Mouse (Mus musculus) layer of hippocampus, postnatal 10 days (tissue): ENCODE results near the gene Fads1. TPM values are rescaled to one million over a fixed set of nuclear protein-coding genes. Genes with fewer than 3 reads are reported as not detected.
"Not testable (repeated sequence)": the region's sequence is repeated elsewhere in the genome, so short reads cannot be mapped to it uniquely, and the experiment has no call there.

Experiments
- DNase-seq, 2 experiments: peaks; one replicate each; pipeline ENCODE4 v3.0.0; 2021; ENCODE audit warnings: low spot score in 2 of 2
- long read RNA-seq: library from polyadenylated mRNA; stranded (forward); transcript quantifications from one replicate; pipeline ENCODE4 v2.0.0, GENCODE M21; 2023
- total RNA-seq, 2 experiments: library from RNA; stranded (reverse); gene quantifications; 2 replicates each; pipeline ENCODE4 v1.2.3; 2021

Fads1 gene
- 100 to 1,000 TPM; 180 to 185 TPM for total RNA-seq
- long read RNA-seq, transcript Fads1-201 (12 exons, 3,460 nt): major isoform, 38 of 100 reads
- long read RNA-seq, partial matches to known transcripts: 60 of 100 reads
- long read RNA-seq, other reads (novel, unspliced or antisense): 2 of 100 reads

DNA sequence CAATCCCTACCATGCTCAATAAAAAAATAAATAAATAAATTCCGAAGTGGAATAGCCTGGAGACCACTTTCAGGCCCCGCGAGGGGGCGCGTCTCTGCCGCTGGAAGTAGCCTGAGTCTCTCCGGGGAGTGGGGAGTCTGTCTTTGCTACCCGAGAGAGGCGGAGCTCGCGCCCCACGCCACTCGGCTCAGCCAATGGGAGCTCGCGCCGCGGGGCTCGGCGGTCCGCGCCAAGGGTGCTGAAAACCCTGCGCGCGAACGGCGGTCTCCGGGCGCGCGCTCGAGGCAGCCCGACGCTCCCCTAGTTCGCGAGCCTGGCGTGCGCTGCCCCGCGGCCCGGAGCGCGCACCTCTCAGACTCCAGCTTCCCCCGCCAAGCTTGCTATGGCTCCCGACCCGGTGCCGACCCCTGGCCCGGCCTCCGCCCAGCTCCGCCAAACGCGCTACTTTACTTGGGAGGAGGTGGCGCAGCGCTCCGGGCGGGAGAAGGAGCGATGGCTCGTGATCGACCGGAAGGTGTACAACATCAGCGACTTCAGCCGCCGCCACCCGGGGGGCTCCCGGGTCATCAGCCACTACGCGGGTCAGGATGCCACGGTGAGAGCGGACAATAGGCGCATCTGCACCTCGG is at the start of gene Fads1:
Fads1 (plus strand) TSS at position 219 of the 629 bp plus-strand sequence.
- peak; percentile 93 to 96 for DNase-seq

DNA sequence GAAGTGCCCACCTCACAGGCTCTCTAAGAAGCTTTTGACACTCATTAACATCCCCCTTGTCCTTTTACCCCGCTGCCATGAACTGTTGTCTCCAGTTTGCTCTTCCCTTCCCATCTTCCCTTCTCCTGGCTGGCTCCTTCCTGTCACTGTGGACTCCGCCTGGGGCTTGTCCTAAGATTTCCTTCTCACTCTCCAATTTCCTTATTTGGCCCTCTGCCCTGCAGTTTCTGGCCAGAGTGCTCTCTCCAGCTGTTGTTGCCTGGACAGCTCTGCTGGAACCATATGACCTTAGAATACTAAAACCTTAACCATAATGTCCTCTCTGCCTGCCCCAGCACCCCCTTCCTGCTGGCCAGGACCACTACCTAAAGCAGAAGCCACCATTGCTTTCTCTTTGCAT is 48.0 kb upstream of the Fads1 start:
- DNase-seq: no peak

DNA sequence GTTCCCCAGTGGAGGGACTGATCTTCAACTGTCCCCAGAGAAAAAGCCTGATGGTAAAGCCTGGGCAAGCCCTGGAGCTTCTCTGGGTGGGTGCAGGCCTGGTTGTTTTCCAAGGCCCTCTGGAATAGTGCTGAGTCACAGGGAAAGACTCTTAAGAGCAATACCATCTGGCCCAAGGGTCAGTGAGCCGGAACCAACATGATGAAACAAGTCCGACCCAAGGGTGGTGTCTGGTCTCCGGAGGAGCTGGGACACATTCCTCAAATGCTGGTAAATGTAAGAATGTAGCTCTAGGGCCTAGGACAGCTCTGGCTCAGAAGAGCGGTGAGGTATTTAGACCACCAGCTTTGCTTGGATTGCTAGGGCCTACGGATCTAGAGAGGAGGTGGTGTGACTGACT is 45.3 kb upstream of the Fads1 start:
- DNase-seq: no peak

DNA sequence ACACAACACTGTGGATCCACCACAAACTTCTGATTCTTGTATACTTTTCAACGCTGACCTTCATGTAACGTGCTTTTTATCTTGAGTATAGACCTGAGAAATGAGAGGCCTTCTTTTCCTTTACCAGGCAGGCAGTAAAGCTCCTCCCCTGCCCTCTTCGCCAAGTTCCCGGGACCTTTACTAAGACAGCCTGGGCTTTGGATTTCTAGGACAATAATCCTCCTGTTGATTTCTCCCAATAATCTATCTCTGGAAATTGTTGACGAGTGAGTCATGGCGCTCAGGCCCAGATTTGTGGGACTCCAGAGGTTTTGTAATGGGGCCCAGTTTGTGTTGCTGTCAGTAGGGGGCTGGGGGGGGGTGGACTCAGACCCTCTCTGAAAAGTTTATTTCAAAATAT is 43.0 kb upstream of the Fads1 start:
- DNase-seq: no peak

DNA sequence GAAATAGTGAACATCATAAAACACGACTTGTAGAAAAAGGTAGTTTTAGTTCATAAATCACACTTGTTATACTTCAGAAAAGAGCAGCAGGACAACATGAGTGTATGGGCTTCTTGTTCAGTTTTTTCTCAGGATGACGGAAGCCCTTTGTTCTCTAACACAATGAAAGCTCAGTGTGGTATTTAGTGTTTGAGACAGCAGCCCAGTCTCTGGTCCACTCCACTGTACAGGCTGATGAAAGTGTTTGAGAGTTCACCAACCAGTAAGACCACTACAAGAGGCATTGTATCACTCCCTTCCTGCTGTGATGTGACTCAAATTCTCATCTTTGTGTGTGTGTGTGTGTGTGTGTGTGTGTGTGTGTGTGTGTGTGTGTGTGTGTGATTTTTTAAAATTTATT is 39.0 kb upstream of the Fads1 start:
- DNase-seq: no peak

DNA sequence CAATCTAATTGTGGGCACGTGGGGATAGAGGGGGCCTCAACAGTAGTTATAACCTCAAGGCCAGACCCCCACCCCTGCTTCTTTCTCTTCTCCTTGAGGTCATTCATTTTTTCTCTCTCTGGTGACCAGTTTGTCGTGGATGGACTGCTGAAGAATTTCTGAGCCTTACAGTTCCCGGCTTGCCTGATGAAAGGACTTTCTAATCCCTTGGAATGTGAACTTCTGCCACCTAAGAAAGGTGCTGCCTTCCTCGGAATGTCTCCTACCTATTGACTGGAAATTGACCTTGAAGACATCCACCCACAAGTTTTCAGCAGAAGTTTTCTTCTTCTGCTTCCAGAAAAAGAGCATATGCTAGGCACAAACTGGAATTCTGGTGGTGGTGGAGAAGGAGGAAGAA is 38.2 kb upstream of the Fads1 start:
- DNase-seq: no peak

DNA sequence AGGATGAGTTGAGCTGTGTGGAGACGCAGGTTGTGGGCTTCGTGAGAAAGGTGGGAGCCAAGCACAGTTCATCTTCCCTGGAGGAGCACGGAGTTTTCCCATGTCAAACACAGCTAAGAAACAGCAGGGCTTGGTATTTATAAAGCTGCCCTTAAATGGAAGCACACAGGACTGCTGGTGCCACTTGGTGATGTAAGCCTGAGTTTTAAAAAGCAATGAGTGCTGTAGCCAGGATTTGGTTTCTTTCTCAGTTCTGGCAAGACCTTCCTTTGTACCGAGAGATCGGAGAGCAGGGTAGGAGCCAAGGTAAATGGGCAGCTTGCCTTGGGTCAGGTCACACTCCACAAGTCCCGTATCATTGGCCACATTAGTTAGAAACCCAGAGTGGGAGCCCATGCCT is 34.1 kb upstream of the Fads1 start:
- DNase-seq: no peak

DNA sequence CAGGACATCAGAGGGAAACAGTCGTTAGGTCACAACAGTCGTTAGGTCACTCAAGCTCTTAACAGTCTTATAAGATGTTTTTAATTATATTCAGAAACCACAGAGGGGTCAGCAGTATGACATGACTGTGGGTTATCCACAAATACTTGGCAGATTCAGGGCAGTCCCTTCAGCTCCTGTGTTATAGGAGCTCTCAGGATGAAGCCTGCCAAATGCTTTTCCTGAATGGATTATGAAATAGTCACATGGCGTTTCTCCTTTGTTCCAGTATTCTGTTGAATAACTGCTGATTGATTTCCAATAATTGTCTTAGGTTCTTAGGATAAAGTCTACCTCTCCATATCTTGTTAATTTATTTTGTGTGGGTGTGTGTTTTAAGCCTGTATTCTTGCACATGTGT is 33.5 kb upstream of the Fads1 start:
- no peak for DNase-seq

DNA sequence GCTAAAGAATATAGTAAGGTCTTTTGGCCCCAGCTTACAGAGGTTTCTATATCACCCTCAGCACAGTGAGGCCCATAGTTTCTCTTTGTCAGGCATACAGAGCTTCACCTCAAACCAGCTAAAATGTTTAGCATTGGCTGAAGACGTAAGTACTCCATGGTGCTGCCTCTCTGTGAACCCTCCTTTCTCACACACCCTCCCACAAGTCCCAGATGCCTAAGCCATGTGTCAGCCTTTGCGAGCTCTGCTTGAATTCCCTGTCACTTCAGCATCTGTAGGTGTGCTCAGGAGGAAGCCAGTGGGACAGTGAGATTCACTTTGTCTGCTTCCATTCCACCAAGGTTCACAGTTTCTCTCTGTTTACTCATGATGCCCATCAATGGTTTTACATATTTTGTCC is 25.0 kb upstream of the Fads1 start:
- no peak for DNase-seq

DNA sequence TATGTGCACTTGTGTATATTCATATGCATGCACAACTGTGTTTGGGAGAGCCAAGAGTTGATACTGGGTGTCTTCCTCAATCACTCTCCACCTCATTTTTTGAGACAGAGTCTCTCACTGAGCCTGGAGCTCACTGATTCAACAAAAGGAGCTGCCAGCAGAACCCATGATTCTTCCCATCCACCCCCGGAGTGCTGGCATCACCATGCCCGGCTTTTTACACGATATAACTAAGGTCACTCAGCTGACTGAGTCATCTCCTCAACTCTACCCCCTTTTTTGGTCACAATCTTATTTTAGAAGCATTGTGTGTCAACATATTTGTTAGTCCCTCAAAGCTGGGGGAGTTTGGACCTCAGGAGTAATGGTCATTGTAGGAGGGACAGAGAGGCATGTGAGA is 18.8 kb upstream of the Fads1 start:
- DNase-seq: no peak

DNA sequence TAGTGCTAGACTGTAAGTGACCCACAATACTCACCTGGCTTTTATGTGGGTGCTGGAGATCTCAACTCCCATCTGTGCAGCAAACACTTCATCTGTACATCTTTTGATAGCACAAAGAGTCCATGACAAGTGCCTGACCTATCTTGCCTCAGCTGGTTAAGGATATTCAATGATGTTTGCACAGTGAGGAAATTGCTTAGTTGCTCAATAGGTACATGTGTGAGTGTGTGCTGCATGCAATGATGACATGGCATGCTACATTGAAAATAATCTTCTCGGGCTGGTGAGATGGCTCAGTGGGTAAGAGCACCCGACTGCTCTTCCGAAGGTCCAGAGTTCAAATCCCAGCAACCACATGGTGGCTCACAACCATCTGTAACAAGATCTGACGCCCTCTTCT is 16.8 kb upstream of the Fads1 start:
- DNase-seq: not testable (repeated sequence)

DNA sequence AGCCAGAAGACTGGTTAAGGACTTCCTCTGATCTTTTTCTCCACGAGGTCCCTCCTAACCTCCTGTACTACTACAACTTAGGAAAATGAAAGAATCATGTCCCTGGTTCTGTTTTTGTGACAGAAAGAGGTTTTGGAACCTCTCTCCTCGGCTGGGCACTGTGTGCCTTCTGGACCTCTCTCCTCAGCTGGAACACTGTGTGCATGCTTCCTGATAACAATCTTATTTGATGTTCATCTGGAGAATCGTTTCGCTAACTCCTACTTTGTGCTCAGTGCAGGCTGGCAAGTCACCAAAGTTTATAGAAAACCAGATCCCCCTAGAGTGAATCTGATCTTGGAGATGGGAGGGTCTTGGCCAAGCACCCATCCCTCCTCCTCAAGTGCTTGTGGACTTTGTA is 15.6 kb upstream of the Fads1 start:
- DNase-seq: no peak

DNA sequence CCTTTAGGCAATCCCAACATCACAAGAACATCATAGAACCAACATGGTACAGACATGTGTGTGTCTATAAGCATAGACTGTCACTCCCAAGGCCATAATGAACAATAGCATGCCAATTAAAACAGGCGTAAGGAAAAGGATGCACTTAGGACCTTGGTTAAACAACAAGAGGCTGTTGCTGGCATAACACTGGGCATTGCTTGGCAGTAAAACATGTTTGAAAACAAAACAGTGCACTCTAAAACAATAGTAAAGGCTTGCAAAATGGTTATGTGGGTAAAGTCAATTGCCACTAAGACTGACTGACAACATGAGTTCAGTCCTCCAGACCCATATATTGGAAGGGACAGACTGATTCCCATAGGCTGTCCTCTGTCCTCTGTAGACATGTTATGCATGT is 14.7 kb upstream of the Fads1 start:
- no peak for DNase-seq

DNA sequence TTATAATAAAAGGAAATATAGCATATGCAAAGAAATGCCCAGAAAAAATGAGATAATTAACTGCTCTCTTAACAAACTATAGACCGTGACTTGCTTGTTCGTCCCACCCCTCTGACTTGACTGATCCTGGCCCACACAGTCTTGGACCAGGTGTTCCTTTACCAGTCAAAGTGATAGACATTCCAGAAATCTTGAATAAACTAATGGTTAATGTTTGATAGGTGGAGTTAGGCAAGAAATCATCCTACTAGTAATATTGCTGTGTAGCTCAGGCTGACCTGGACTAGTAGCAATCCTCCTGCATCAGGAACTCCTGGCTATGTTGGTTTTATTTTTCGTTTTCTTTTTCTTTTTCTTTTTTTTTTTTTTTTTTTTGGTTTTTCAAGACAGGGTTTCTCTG is 14.2 kb upstream of the Fads1 start:
- DNase-seq: no peak

DNA sequence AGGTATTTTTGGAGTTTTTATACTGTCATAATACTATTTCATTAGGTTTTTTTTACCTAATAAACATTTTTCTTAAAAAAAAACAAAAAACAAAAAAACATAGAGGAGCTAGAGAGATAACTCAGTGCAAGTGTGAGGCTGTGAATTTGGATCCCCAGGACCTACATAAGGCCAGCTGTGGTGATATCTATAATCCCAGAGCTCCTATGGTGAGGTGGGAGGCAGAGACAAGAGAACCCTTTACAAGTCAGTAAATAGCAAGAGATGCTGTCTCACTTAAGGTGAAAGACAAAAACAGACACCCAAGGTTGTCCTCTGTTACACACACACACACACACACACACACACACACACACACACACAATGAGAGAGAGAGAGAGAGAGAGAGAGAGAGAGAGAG is 13.5 kb upstream of the Fads1 start:
- DNase-seq: no peak

DNA sequence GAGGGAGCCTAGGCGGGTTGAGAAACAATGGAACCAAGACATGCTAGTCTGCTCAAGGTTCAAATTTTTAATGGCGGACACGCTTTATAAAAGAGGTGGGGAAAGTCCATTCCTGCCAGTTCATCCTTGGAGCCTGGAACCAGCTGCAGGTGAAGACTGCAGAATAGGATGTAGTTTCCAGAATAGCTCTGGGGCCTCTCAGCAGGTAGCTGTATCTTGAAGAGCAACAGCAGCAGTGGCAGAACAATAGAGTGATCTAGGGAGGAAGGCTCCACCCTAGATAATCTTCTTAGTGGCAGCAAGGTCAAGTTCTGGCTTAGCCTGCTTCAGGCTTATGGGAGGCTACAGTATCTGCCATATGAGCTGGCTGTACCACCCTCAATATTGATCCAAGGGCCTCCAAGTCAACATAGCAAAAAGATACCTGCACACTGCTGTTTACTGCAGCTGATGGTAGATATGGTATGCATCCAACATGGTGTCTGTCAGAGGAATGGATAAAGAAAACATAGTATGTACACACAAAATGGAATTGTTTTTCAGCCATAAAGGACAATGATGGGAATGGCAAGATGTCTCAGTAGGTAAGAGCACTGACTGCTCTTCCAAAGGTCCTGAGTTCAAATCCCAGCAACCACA is 12.9 kb upstream of the Fads1 start:
- not testable (repeated sequence) for DNase-seq

DNA sequence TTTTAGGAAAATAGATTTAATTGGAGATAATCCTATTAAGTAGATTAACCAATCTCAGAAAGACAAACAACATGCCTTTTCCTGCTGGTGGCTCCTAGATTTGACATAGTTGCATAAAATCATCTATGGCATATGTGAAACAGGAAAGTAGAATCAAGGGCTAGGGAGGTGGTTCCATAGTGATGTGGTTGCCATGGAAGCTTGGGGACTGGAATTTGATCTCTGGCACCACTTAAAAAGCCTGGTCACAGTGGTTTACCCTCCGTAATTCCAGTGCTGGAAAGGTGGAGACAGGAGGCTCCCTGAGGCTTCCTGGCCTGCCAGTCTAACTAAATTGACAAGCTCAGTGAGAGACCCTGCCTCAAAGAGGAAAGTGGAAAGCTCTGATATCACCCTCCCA is 12.2 kb upstream of the Fads1 start:
- DNase-seq: no peak

DNA sequence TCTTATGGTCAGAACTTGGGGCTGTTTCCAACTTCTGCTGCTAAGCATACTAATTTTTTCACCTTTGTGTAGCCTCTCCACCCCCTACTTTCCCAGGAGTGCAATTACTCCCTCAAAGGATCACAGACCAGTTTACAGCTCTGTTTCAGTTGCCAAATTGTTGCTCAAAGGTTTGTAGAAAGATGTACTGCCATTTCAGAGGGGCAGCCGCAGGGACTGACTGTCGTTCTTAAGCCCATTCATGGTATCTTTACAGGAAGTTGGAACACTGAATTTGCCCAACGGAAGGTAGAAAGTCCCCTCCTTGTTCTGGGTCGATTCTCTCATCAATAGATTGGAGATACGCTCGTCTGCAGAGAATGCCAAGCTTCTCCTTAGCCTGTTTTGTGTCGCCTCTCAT is 11.3 kb upstream of the Fads1 start:
- DNase-seq: no peak

DNA sequence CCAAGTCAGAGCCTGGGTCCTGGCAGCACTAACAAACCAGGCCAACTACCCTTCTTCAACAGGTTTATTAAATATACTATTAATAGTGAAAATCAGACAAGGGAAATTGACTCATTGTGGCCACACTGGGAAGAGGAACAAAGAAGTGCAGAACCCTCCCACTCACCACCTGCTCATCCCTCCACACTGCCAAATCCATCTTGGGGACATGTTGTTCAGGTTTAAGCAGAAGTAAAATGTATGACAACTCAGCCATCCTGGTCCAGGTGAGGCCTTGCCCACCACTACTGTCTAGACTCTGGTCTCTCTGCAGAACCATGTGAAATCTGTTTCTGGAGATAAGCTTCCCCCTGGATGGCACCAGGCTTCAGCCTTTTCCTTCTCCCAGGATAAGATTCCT is 10.8 kb upstream of the Fads1 start:
- peak; percentile 34 to 38 for DNase-seq

DNA sequence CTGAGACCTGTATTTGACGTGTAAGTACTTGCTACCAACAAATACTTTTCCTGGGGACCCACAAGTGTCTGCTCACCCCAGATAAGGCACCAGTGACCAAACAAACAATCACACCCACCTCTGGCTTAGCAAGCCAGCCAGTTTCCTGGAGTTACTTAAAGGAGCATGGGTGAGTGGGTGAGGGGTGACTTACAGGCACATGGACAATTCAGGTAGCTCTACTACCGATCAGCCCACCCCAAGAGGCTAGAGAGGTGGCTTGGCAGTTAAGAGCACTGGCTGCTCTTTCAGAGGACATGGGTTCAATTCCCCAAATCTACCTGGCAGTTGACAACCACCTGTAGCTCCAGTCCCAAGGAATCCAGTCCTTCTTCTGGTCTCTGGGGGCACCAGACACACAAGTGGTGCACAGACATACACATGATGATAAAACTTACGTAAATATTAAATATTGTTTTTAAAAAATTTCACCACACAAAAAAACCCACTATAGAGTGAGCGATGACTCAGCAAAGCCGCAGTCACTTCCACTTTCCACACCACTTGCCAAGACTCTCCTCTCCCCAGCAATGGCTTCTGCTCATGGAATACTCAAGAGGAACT is 9.5 kb upstream of the Fads1 start:
- no peak for DNase-seq

DNA sequence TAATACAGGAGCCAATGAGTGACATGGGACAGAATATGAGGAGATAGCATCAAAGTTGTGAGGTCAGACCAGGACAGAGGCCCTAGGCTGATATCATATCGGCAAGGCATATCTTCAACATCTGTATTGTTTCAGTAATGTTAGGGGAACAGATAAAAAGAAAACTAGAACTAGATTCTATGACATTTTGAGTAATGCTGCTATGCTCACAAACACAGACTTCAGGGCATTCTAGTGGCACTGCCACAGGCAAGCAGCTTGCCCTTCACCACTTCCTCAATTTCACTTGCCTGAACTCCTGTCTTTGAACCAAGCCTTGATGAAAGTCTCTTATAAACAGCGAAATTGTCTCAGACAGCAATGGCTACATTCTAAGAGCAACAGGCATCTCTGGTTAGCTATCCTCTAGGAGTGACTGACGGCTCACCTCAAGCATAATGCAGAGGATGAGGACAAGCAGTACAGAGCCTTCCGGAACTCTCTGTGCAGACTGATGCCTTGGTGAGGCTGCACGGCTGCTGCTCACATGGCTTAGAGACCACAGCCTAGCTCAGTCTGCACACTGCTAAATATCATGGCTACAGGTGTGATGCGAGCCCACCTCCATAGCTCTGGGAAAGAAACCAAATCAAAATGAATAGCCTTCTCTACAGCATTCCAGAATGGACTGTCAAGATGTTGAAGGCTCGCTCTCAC is 8.7 kb upstream of the Fads1 start:
- DNase-seq: no peak

DNA sequence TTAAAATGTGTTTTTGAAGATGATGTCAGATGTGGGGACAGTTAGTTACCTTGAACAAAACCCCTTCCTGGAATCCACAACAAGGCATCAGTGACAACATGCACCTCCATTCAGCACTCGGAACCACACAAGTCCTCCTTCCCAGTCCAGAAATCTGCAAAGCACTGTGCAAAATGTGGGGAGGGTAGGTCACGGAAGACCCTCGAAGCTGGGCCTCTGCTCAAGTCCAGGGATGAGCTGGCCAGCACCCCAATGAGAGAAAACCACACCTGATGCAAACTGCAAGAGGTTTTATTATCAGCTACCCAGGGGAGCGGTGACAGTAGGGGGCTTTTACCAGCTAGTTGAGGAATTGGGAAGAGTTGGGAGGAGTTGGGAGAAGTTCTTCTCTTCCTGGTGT is 7.7 kb upstream of the Fads1 start:
- DNase-seq: no peak
